Mouse (Mus musculus) kidney, adult 2 months (tissue): ENCODE measurements at regions not wholly inside any gene's neighbourhood (a gene's known extent, or its start where the extent isn't known, plus 50 kb on each side); places are given as distances from the start of the nearest gene placed in this dataset.

Source experiments
- CTCF ChIP-seq: fragments of 200-500 bp; conservative IDR thresholded peaks from 2 replicates; pipeline ENCODE4 v1.5.1; 2011; ENCODE audit warnings: low read depth, mild to moderate bottlenecking, control low read depth, low read length, moderate library complexity, mixed read lengths; ENCODE audit not compliant: insufficient read depth, insufficient read length
- POLR2A ChIP-seq: fragments of 200-500 bp; IDR thresholded peaks from one replicate; pipeline ENCODE4 v1.6.1; 2011; ENCODE audit warnings: low read depth, low read length, control low read depth

DNA sequence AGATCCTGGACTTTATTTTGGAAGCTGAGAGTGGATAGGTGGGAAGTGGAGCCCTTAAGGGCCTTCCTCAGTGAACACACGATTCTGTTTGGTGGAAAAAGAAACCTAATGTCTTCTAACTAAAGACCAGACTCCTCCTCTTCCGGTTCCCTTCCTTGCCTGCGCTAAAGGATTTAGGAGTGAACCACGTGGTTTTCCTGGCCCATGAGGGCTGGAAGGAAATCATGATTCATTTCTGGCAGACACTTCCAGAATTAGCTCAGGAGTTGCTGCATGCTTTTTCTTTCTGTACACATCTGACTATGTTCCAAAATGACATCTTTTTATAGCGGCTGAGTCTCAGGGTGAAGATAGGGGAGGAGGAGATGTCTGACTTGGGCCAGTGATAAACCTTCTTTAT is 109.8 kb downstream of the Drd1 start:
- TF ChIP-seq CTCF (no peak), POLR2A (no peak)
